Mouse (Mus musculus) cerebellum, adult 11 months (tissue): ENCODE data around the gene Pygo1.
A peak's percentile ranks its signal among the peaks of the same experiment; 100 is the strongest.

Experiments
- DNase-seq: peaks from one replicate; pipeline ENCODE4 v3.0.0; 2022

Pygo1 gene

GRCm38 (mm10) chr9:72943424-72943823, 18.0 kb downstream of the Pygo1 start:
- no peak for DNase-seq

GRCm38 (mm10) chr9:72944286-72944685, 18.8 kb downstream of the Pygo1 start:
- DNase-seq = no peak

GRCm38 (mm10) chr9:72947010-72947409, 21.6 kb downstream of the Pygo1 start:
- no peak for DNase-seq

- DNase-seq = no peak
These were observed 24.1 kb downstream of the Pygo1 start for GRCm38 (mm10) chr9:72949572-72949971.

GRCm38 (mm10) chr9:72954746-72955145, 29.3 kb downstream of the Pygo1 start:
- DNase-seq = no peak

GRCm38 (mm10) chr9:72955546-72955945, 30.1 kb downstream of the Pygo1 start:
- DNase-seq = no peak

- peak; percentile 52 for DNase-seq
These were observed 33.3 kb downstream of the Pygo1 start, which contains the start of the genes Dyx1c1 and Gm44503 for GRCm38 (mm10) chr9:72958521-72959450. Gene Dyx1c1 (plus strand): TSS chr9:72958785. Gene Gm44503 (plus strand): TSS chr9:72958852.

GRCm38 (mm10) chr9:72961346-72961745, 35.9 kb downstream of the Pygo1 start:
- DNase-seq = no peak

- DNase-seq = no peak
These were observed 36.5 kb downstream of the Pygo1 start for GRCm38 (mm10) chr9:72961959-72962358.

GRCm38 (mm10) chr9:72968349-72969061, 43.1 kb downstream of the Pygo1 start:
- peak; percentile 45 for DNase-seq

GRCm38 (mm10) chr9:72969874-72970273, 44.4 kb downstream of the Pygo1 start:
- no peak for DNase-seq

- DNase-seq = no peak
These were observed 47.0 kb downstream of the Pygo1 start for GRCm38 (mm10) chr9:72972435-72972834.

- DNase-seq = no peak
These were observed 47.5 kb downstream of the Pygo1 start for GRCm38 (mm10) chr9:72972984-72973383.

GRCm38 (mm10) chr9:72974734-72975133, 49.3 kb downstream of the Pygo1 start:
- DNase-seq = no peak

- DNase-seq = no peak
These were observed 49.8 kb downstream of the Pygo1 start for GRCm38 (mm10) chr9:72975242-72975641.

- no peak for DNase-seq
These were observed 57.6 kb downstream of the Pygo1 start for GRCm38 (mm10) chr9:72983066-72983465.

- peak; percentile 97 for DNase-seq
These were observed 60.1 kb downstream of the Pygo1 start, which contains the start of the genes Ccpg1os and Ccpg1 for GRCm38 (mm10) chr9:72985250-72986220. Gene Ccpg1os (minus strand): TSS chr9:72985382. Gene Ccpg1 (plus strand): TSS chr9:72985429.

- no peak for DNase-seq
These were observed 62.3 kb downstream of the Pygo1 start for GRCm38 (mm10) chr9:72987703-72988102.

- no peak for DNase-seq
These were observed 63.3 kb downstream of the Pygo1 start for GRCm38 (mm10) chr9:72988706-72989105.

GRCm38 (mm10) chr9:72991420-72991819, 66.0 kb downstream of the Pygo1 start:
- DNase-seq = no peak

GRCm38 (mm10) chr9:72992576-72992975, 67.1 kb downstream of the Pygo1 start:
- no peak for DNase-seq

GRCm38 (mm10) chr9:72996167-72996566, 70.7 kb downstream of the Pygo1 start:
- no peak for DNase-seq
